Mouse (Mus musculus): Measurements from ENCODE around the gene Tm4sf4. TPM values are rescaled to one million over a fixed set of nuclear protein-coding genes. Genes with fewer than 3 reads are reported as not detected.

Gene Tm4sf4
- polyA plus RNA-seq (2014; fragmentation: Nextera tagmentation; extraction: Ambion mirVana), result 0.20 TPM in 1 of 2 replicates, not detected in the other

DNA sequence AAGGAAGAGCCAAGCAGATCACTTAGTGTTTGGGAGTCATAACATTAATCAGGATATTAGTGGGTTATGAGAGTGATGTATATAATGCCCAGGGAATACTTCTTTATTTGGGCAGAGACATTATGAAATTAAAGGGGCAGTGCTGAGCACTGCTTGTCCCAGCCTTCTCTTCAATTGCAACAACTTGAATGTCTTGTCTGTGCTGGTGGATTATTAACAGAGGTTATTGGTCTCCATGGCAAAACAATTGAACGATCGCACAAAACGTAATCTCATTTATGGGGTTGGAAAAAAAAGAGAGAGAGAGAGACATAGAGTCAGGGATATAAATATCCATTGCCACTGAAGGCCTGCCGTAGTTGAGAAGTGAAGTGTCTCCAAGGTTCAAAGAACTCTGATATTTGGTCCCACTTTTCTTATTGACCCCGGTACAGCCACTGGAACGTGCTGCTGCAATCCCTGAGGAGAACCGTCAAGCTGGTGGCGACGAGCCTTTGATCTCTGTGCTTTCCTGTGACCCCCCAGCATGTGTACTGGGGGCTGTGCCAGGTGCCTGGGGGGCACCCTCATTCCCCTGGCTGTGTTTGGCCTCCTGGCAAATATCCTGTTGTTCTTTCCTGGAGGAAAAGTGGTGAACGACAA, at the start of gene Tm4sf4:
Tm4sf4 (plus strand) TSS at position 226 of the 642 bp plus-strand sequence.
- Histone ChIP-seq H3K4me1 (replicated peaks; ENCODE audit: control insufficient read depth, insufficient read depth, low read length) (no peaks in the 10 kb centered on the region), H3K27ac (ENCODE audit: low read depth, low read length) (no peak within 1 kb of the TSS), H3K36me3 (ENCODE audit: control insufficient read depth, insufficient read depth, low read length) (no peaks in the 10 kb centered on the region), H3K4me3 (ENCODE audit: low read depth, low read length) (no peak within 1 kb of the TSS), H3K27me3 (ENCODE audit: control insufficient read depth, insufficient read depth, low read length) (no peaks in the 10 kb centered on the region), H3K9ac (ENCODE audit: low read depth, low read length) (no peak within 1 kb of the TSS), H3K4me2 (replicated peaks; ENCODE audit: low read depth, low read length) (no peak within 1 kb of the TSS), H3K9me3 (ENCODE audit: control insufficient read depth, low read length) (no peaks in the 10 kb centered on the region)
- 62% methylated on average over 10 of the region's 10 CpGs for WGBS
- DNase-seq (ENCODE audit: low spot score), result no peak
- ATAC-seq (ENCODE audit: low FRiP score), result no peak

DNA sequence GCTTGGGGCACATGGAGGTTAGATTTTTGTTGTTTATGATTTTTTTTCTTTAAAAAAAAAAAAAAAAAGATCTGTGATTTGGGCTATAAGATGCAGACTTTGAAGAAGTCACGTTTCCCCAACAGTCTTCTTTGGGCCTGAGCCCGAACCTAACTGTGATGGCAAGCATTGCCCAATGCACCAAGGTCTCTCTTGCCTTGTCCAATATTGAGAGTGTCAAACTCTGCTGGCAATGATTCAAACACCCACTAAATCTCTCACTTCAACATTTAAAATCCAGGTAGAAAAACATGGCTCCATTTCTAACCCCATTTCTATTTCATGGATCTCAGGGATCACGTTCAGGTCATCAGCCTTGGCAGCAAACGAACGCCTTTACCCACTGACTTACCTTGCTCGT, 38.7 kb upstream of the Tm4sf4 start:
- DNase-seq (ENCODE audit: low spot score) (no peak), ATAC-seq (ENCODE audit: low FRiP score) (no peak)
- Histone ChIP-seq H3K36me3 (ENCODE audit: control insufficient read depth, insufficient read depth, low read length) (no peaks in the 10 kb centered on the region), H3K27ac (ENCODE audit: low read depth, low read length) (no peak overlapping the region), H3K9ac (ENCODE audit: low read depth, low read length) (no peak overlapping the region), H3K4me3 (ENCODE audit: low read depth, low read length) (no peak overlapping the region), H3K27me3 (ENCODE audit: control insufficient read depth, insufficient read depth, low read length) (no peaks in the 10 kb centered on the region), H3K4me2 (replicated peaks; ENCODE audit: low read depth, low read length) (no peak overlapping the region), H3K9me3 (ENCODE audit: control insufficient read depth, low read length) (no peaks in the 10 kb centered on the region), H3K4me1 (replicated peaks; ENCODE audit: control insufficient read depth, insufficient read depth, low read length) (no peaks in the 10 kb centered on the region)
- 90% methylated on average over 6 of the region's 6 CpGs for WGBS

DNA sequence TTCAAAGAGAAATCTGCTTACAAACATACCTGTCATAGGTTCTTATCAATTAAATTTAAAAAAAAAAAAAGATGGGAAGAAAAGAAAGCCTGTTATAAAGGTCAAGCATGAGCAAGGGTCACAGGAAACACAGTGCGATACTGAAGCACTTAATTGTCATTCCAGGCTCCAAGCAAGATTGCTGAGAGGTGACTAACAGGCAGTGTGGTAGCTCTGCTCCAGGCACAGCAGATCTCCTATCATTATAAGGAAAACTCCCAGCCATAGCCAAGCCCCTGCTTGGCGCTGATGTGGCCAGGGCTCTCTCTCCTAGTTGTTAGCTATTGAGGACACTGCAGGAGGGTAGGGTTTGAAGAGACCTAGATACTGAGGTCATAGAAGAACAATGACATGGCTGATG, 38.2 kb upstream of the Tm4sf4 start:
- Histone ChIP-seq H3K4me1 (replicated peaks; ENCODE audit: control insufficient read depth, insufficient read depth, low read length) (no peaks in the 10 kb centered on the region), H3K36me3 (ENCODE audit: control insufficient read depth, insufficient read depth, low read length) (no peaks in the 10 kb centered on the region), H3K4me3 (ENCODE audit: low read depth, low read length) (no peak overlapping the region), H3K27ac (ENCODE audit: low read depth, low read length) (no peak overlapping the region), H3K4me2 (replicated peaks; ENCODE audit: low read depth, low read length) (no peak overlapping the region), H3K9me3 (ENCODE audit: control insufficient read depth, low read length) (no peaks in the 10 kb centered on the region), H3K9ac (ENCODE audit: low read depth, low read length) (no peak overlapping the region), H3K27me3 (ENCODE audit: control insufficient read depth, insufficient read depth, low read length) (no peaks in the 10 kb centered on the region)
- ATAC-seq (ENCODE audit: low FRiP score) (no peak), DNase-seq (ENCODE audit: low spot score) (no peak)
- WGBS, result 71% methylated on average over 2 of the region's 2 CpGs

DNA sequence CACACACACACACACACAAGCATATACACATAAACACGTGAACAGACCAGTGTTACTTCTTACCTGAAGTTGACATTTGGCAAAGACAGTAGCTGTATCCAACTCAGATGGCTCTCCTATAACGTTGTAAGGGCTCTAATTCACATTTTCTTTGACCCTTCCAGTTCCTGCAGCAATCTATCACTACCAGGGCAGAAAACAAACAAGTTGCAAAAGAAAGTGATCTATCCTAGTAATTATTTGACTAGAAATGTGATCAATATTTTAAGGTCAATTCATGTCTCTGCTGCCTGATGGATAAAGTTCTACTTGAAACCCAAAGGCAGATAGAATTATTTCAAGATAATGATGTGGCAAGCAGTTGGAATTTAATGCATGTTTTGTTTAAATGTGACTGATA, 37.5 kb upstream of the Tm4sf4 start:
- DNase-seq (ENCODE audit: low spot score), result no peak
- no peak for ATAC-seq (ENCODE audit: low FRiP score)
- H3K4me1 ChIP-seq (replicated peaks; ENCODE audit: control insufficient read depth, insufficient read depth, low read length), result no peaks in the 10 kb centered on the region
- 81% methylated on average over 2 of the region's 2 CpGs for WGBS
- H3K9me3 ChIP-seq (ENCODE audit: control insufficient read depth, low read length), result no peaks in the 10 kb centered on the region
- no peak overlapping the region for H3K4me3 ChIP-seq (ENCODE audit: low read depth, low read length)
- H3K27me3 ChIP-seq (ENCODE audit: control insufficient read depth, insufficient read depth, low read length), result no peaks in the 10 kb centered on the region
- no peaks in the 10 kb centered on the region for H3K36me3 ChIP-seq (ENCODE audit: control insufficient read depth, insufficient read depth, low read length)
- no peak overlapping the region for H3K4me2 ChIP-seq (replicated peaks; ENCODE audit: low read depth, low read length)
- H3K9ac ChIP-seq (ENCODE audit: low read depth, low read length), result no peak overlapping the region
- H3K27ac ChIP-seq (ENCODE audit: low read depth, low read length), result no peak overlapping the region

DNA sequence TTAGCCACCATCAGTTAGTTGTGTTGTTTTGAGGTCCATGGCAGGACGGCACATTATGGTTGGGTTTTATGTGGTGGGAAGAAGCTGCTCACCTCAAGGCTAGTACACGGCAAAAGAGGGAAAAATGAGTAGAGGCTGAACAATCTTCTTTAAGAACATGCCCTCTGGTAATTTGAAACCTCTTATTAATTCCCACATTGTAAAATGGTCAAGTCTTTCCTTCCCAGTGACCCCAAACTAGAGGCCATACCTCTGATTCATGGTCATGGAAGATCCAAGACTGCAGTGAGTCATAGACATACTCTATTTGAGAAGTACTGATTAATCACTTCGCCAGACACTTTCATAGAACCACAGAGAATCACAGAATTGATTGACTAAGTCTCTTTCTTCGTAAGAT, 13.6 kb upstream of the Tm4sf4 start:
- 90% methylated on average over 4 of the region's 4 CpGs for WGBS
- Histone ChIP-seq H3K9me3 (ENCODE audit: control insufficient read depth, low read length) (no peaks in the 10 kb centered on the region), H3K27me3 (ENCODE audit: control insufficient read depth, insufficient read depth, low read length) (no peaks in the 10 kb centered on the region), H3K9ac (ENCODE audit: low read depth, low read length) (no peak overlapping the region), H3K4me3 (ENCODE audit: low read depth, low read length) (no peak overlapping the region), H3K4me1 (replicated peaks; ENCODE audit: control insufficient read depth, insufficient read depth, low read length) (no peaks in the 10 kb centered on the region), H3K27ac (ENCODE audit: low read depth, low read length) (no peak overlapping the region), H3K36me3 (ENCODE audit: control insufficient read depth, insufficient read depth, low read length) (no peaks in the 10 kb centered on the region), H3K4me2 (replicated peaks; ENCODE audit: low read depth, low read length) (no peak overlapping the region)
- DNase-seq (ENCODE audit: low spot score), result no peak
- no peak for ATAC-seq (ENCODE audit: low FRiP score)

DNA sequence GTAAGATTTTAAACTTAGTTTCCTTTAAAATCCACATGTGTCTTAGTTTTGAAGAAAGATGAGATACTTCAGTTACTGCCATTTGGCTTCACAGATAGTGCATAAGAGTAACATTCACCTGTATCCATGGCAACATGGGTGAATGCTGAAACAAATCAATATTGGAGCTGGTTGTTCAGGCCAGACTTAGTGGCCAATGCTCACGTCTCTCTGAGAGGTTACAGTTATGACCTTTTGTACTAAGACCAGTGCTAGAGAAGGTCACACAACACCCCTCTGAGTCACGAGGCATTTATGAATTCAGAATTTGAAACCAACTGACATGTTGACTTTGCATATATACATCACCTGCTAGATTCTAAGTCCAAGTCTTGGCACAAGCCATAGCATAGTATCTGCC, 4.9 kb upstream of the Tm4sf4 start:
- no peaks in the 10 kb centered on the region for H3K9me3 ChIP-seq (ENCODE audit: control insufficient read depth, low read length)
- 65% methylated on average over 2 of the region's 2 CpGs for WGBS

DNA sequence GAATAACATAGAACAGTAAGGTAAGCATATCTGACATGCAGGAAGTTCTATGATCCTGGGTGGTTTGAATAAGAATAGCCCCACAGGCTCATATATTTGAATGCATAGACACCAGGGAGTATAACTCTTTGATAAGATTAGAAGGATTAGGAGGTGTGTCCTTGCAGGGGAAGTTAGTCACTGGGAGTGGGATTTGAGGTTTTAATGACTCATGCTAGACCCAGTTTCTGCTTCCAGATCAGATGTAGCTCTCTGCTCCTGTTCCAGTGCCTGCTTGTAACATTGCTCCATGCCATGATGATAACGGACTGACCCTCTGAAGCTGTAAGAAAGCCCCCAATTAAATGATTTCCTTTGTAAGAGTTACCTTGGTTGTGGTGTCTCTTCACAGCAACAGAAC, 4.5 kb upstream of the Tm4sf4 start:
- 84% methylated on average over 1 of the region's 1 CpGs for WGBS

More for the DNA sequence above, 4.9 kb upstream of the Tm4sf4 start:
- H3K27me3 ChIP-seq (ENCODE audit: control insufficient read depth, insufficient read depth, low read length), result no peaks in the 10 kb centered on the region
- no peak overlapping the region for H3K9ac ChIP-seq (ENCODE audit: low read depth, low read length)
- H3K27ac ChIP-seq (ENCODE audit: low read depth, low read length), result no peak overlapping the region
- ATAC-seq (ENCODE audit: low FRiP score) (no peak), DNase-seq (ENCODE audit: low spot score) (no peak)
- H3K4me1 ChIP-seq (replicated peaks; ENCODE audit: control insufficient read depth, insufficient read depth, low read length), result no peaks in the 10 kb centered on the region
- no peak overlapping the region for H3K4me3 ChIP-seq (ENCODE audit: low read depth, low read length)
- H3K36me3 ChIP-seq (ENCODE audit: control insufficient read depth, insufficient read depth, low read length), result no peaks in the 10 kb centered on the region
- no peak overlapping the region for H3K4me2 ChIP-seq (replicated peaks; ENCODE audit: low read depth, low read length)

DNA sequence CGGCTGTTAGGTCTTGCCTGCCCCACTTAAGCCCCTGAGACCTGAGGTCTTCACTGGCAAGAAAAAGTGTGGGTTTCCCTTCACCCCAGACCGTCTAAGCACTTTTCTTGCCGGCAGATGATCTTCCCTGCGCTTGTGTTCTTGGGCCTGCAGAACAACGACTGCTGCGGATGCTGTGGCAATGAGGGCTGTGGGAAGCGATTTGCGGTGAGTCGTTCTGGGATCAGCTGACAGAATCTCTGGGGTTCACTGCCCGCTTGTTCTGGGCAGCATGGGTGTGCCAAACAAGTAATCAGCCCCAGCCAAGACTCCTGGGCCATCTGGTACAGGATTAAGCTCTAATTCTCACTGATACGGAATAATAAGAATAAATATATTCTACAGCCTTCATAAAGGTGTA, 1.2 kb downstream of the Tm4sf4 start:
- WGBS, result 91% methylated on average over 11 of the region's 11 CpGs

More for the DNA sequence above, 4.5 kb upstream of the Tm4sf4 start:
- Histone ChIP-seq H3K27ac (ENCODE audit: low read depth, low read length) (no peak overlapping the region), H3K4me3 (ENCODE audit: low read depth, low read length) (no peak overlapping the region), H3K9ac (ENCODE audit: low read depth, low read length) (no peak overlapping the region), H3K4me2 (replicated peaks; ENCODE audit: low read depth, low read length) (no peak overlapping the region), H3K4me1 (replicated peaks; ENCODE audit: control insufficient read depth, insufficient read depth, low read length) (no peaks in the 10 kb centered on the region), H3K9me3 (ENCODE audit: control insufficient read depth, low read length) (no peaks in the 10 kb centered on the region), H3K27me3 (ENCODE audit: control insufficient read depth, insufficient read depth, low read length) (no peaks in the 10 kb centered on the region), H3K36me3 (ENCODE audit: control insufficient read depth, insufficient read depth, low read length) (no peaks in the 10 kb centered on the region)
- DNase-seq (ENCODE audit: low spot score) (no peak), ATAC-seq (ENCODE audit: low FRiP score) (no peak)

DNA sequence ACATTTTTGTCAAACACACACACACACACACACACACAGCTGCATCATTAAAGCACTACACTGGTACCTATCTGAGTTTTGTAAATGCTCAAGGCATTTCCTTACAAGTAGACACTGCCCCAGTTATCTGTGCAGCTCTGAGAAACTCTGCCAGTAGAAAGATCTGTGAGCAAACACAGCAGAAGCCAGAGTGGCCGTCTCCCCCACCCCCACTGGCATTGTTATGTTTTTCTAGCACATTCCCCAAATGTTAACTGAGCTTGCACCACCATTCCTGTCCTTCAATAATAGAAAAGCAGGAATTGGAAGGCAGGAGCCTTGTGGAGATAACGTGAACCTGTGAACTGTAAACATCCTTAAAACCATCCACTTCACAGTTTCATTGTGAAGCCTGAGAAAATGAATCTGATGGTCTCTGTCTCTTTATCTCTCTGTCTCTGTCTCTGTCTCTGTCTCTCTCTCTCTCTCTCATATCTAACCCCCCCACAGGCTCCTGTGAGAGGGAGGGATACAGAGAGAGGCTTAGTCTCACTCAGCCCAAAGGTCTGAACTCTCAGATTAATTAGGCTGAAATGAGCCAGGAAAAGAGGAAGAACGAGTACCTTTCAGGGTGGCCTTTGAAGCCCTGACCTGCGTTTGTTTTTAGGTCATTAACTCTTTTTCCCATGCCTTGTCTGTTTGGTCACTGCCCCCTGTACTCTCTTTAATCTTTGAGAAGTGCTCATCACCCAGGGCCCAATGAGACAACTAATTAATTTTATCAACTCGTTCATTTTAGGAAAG, 3.8 kb downstream of the Tm4sf4 start:
- ATAC-seq (ENCODE audit: low FRiP score), result no peak
- DNase-seq (ENCODE audit: low spot score), result no peak
- Histone ChIP-seq H3K4me3 (ENCODE audit: low read depth, low read length) (no peak overlapping the region), H3K4me1 (replicated peaks; ENCODE audit: control insufficient read depth, insufficient read depth, low read length) (no peaks in the 10 kb centered on the region), H3K9me3 (ENCODE audit: control insufficient read depth, low read length) (no peaks in the 10 kb centered on the region), H3K9ac (ENCODE audit: low read depth, low read length) (no peak overlapping the region), H3K36me3 (ENCODE audit: control insufficient read depth, insufficient read depth, low read length) (no peaks in the 10 kb centered on the region), H3K27ac (ENCODE audit: low read depth, low read length) (no peak overlapping the region), H3K4me2 (replicated peaks; ENCODE audit: low read depth, low read length) (no peak overlapping the region), H3K27me3 (ENCODE audit: control insufficient read depth, insufficient read depth, low read length) (no peaks in the 10 kb centered on the region)
- 44% methylated on average over 5 of the region's 5 CpGs for WGBS

More for the DNA sequence above, 1.2 kb downstream of the Tm4sf4 start:
- no peak for DNase-seq (ENCODE audit: low spot score)
- H3K27ac ChIP-seq (ENCODE audit: low read depth, low read length), result no peak overlapping the region
- no peak overlapping the region for H3K4me3 ChIP-seq (ENCODE audit: low read depth, low read length)
- H3K27me3 ChIP-seq (ENCODE audit: control insufficient read depth, insufficient read depth, low read length), result no peaks in the 10 kb centered on the region
- H3K4me1 ChIP-seq (replicated peaks; ENCODE audit: control insufficient read depth, insufficient read depth, low read length), result no peaks in the 10 kb centered on the region
- no peak for ATAC-seq (ENCODE audit: low FRiP score)
- H3K4me2 ChIP-seq (replicated peaks; ENCODE audit: low read depth, low read length), result no peak overlapping the region
- no peaks in the 10 kb centered on the region for H3K9me3 ChIP-seq (ENCODE audit: control insufficient read depth, low read length)
- no peak overlapping the region for H3K9ac ChIP-seq (ENCODE audit: low read depth, low read length)
- no peaks in the 10 kb centered on the region for H3K36me3 ChIP-seq (ENCODE audit: control insufficient read depth, insufficient read depth, low read length)

All from hindbrain, embryonic 11.5 days (tissue).